Mouse (Mus musculus) neural tube, embryonic 12.5 days (tissue): ENCODE measurements around the gene Rdh13. TPM values are rescaled to one million over a fixed set of nuclear protein-coding genes. Genes with fewer than 3 reads are reported as not detected.
"Not testable (repeated sequence)": the region's sequence is repeated elsewhere in the genome, so short reads cannot be mapped to it uniquely, and the experiment has no call there.

Experiments used
- ATAC-seq: fragments of 200-750 bp; cut with Nextera tagmentation; 2 replicates; pipeline ENCODE4 v1.8.0; 2017; ENCODE audit warnings: low read depth, mild to moderate bottlenecking, moderate TSS enrichment, moderate library complexity; ENCODE audit not compliant: low FRiP score
- H3K27ac ChIP-seq: fragments of 300-500 bp; sonication (generic); 2 replicates; pipeline ENCODE4 v1.5.1; 2016
- H3K27me3 ChIP-seq: fragments of 300-500 bp; sonication (generic); replicated peaks from 2 replicates; pipeline ENCODE4 v1.6.1; 2016; ENCODE audit warnings: mild to moderate bottlenecking
- H3K36me3 ChIP-seq: fragments of 300-500 bp; sonication (generic); 2 replicates; pipeline ENCODE4 v1.6.1; 2016; ENCODE audit warnings: mild to moderate bottlenecking
- H3K4me1 ChIP-seq: fragments of 300-500 bp; sonication (generic); 2 replicates; pipeline ENCODE4 v1.6.1; 2016
- H3K4me2 ChIP-seq: fragments of 300-500 bp; sonication (generic); replicated peaks from 2 replicates; pipeline ENCODE4 v1.6.1; 2016; ENCODE audit warnings: mild to moderate bottlenecking
- H3K4me3 ChIP-seq: fragments of 300-500 bp; sonication (generic); 2 replicates; pipeline ENCODE4 v1.5.1; 2016
- H3K9ac ChIP-seq: fragments of 300-500 bp; sonication (generic); 2 replicates; pipeline ENCODE4 v1.6.1; 2016; ENCODE audit warnings: mild to moderate bottlenecking
- H3K9me3 ChIP-seq: fragments of 300-500 bp; sonication (generic); 2 replicates; pipeline ENCODE4 v1.6.1; 2016; ENCODE audit warnings: mild to moderate bottlenecking
- WGBS: fragments of 180-500 bp; shearing (Covaris S2); methylation state at CpG from one replicate; pipeline ENCODE4 v1.1.7; 2016; 5-methylcytosine and 5-hydroxymethylcytosine counted together
- microRNA-seq: library from miRNA; unstranded; fragments of <30 nt; microRNA quantifications from one replicate; pipeline ENCODE4, GENCODE M21; 2017
- polyA plus RNA-seq: library from polyadenylated mRNA; unstranded; fragments of >200 nt; fragmentation: Nextera tagmentation; extraction: Ambion mirVana; gene quantifications from 2 replicates; pipeline ENCODE4 v1.2.1, GENCODE M21; 2016

Rdh13 gene
- polyA plus RNA-seq, 1 experiment from 2014 or later: 29.0 TPM

- Histone ChIP-seq H3K4me1 (no peaks in the 10 kb centered on the region), H3K27ac (no peak overlapping the region), H3K9ac (no peak overlapping the region), H3K36me3 (peaks cover 50% of the 10 kb centered on the region), H3K4me3 (no peak overlapping the region), H3K4me2 (no peak overlapping the region), H3K9me3 (no peaks in the 10 kb centered on the region), H3K27me3 (no peaks in the 10 kb centered on the region)
- peak; percentile 95 for ATAC-seq
- 80% methylated on average over 7 of the region's 7 CpGs for WGBS
Observed at GRCm38 (mm10) chr7:4427161-4427912, 18.1 kb downstream of the Rdh13 start.

DNA sequence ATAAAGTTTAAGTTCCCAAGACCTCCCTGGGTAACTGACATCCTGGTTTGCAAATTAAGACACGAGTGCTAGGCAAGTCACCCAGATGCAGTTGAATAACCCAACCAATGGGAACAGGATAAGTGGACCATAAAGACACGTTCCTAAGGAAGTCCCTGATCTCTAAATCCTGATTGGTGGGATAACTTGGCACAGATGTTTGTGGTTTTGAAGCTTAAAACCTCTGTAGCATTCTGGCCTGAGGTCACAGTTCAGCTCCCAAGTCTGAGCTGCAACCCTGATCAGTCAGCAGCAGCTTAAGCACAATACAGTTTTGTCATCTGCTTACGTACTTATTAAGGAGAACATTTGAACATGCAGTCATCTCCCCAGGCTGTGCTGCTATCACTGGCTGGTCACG lies 25.2 kb downstream of the Rdh13 start:
- no peak overlapping the region for H3K9ac ChIP-seq
- no peak overlapping the region for H3K27ac ChIP-seq
- 0 out of 2 replicates have a peak, but pooled peaks cover 11% of the 10 kb centered on the region for H3K36me3 ChIP-seq
- H3K4me1 ChIP-seq: no peaks in the 10 kb centered on the region
- H3K9me3 ChIP-seq: no peaks in the 10 kb centered on the region
- no peaks in the 10 kb centered on the region for H3K27me3 ChIP-seq
- ATAC-seq: no peak
- H3K4me3 ChIP-seq: no peak overlapping the region
- 65% methylated on average over 4 of the region's 4 CpGs for WGBS
- H3K4me2 ChIP-seq: no peak overlapping the region

DNA sequence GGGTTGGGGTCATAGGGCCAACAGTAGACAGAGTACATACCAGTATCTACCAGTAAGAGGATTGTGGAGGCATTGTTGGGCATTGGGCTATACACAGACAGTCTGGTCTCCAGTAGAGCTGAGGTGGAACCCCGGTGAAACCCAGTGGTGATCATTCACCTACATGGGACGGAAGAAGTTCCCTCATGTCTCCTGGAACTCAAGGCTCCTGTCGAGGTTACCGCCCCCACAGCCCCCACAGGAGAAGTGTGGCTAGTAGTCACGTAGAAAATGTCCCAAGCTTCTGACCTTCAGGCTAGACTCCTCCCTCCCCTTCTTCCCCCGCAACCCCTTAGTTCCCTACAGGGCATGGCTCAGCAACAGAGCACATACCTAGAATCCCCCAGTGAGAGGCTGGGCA lies 25.8 kb downstream of the Rdh13 start:
- no peak overlapping the region for H3K4me3 ChIP-seq
- H3K9ac ChIP-seq: no peak overlapping the region
- no peaks in the 10 kb centered on the region for H3K4me1 ChIP-seq
- H3K4me2 ChIP-seq: no peak overlapping the region
- ATAC-seq: no peak
- H3K27me3 ChIP-seq: no peaks in the 10 kb centered on the region
- H3K9me3 ChIP-seq: no peaks in the 10 kb centered on the region
- 0 out of 2 replicates have a peak, but pooled peaks cover 6% of the 10 kb centered on the region for H3K36me3 ChIP-seq
- no peak overlapping the region for H3K27ac ChIP-seq
- 85% methylated on average over 6 of the region's 6 CpGs for WGBS

GRCm38 (mm10) chr7:4412406-4412805 lies 33.0 kb downstream of the Rdh13 start:
- H3K36me3 ChIP-seq, ATAC-seq, H3K9ac ChIP-seq, H3K27ac ChIP-seq, H3K4me2 ChIP-seq, H3K4me3 ChIP-seq, H3K4me1 ChIP-seq, H3K9me3 ChIP-seq, H3K27me3 ChIP-seq: not testable (repeated sequence)
- 95% methylated on average over 15 of the region's 15 CpGs for WGBS

DNA sequence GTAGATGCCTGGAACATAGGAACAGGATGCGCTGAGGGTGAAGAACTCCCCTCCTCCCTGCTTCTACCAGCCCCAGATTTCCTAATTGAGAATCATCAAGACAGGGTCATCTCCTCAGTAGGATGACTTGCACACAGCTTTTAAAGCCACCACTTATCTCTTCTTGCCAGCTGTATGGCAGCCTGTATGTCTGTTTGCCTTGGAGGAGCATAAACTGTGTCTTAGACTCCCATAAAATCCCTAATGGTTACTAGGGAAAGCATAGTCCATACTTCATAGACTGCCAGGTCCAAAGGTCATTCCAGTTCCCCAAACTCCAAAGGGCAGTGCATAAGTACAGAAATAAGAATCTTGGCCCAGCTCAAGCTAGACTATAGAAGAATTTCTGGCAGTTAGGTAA lies 47.7 kb downstream of the Rdh13 start, which contains the start of gene Gp6:
Gene Gp6, minus strand, starts transcription at position 15 of the 400 bp plus-strand sequence.
- no peak for ATAC-seq
- no peak within 1 kb of the TSS for H3K9ac ChIP-seq
- H3K9me3 ChIP-seq: no peaks in the 10 kb centered on the region
- no peak within 1 kb of the TSS for H3K4me2 ChIP-seq
- H3K4me1 ChIP-seq: no peaks in the 10 kb centered on the region
- no peaks in the 10 kb centered on the region for H3K27me3 ChIP-seq
- H3K27ac ChIP-seq: no peak within 1 kb of the TSS
- H3K36me3 ChIP-seq: no peaks in the 10 kb centered on the region
- H3K4me3 ChIP-seq: no peak within 1 kb of the TSS
- WGBS: 98% methylated on average over 1 of the region's 1 CpGs

Small RNA genes lying within 50 kb of the gene (microRNA-seq; reads per million reads assigned to microRNA genes)
- not detected for gene Gm24605
- gene Gm24752: not detected
- not detected for gene Gm25349

Other genes starting within 250 kb of the Rdh13 start
- gene Lilra5, start 207.9 kb downstream of the Rdh13 start, polyA plus RNA-seq: not detected in 2 replicates
- gene Ncr1, start 107.9 kb downstream of the Rdh13 start, polyA plus RNA-seq: not detected in 2 replicates
- 0.36 and 0.68 TPM in 2 replicates for gene Gp6, start 47.9 kb downstream of the Rdh13 start, polyA plus RNA-seq
- 8.7 and 8.9 TPM in 2 replicates for gene Eps8l1, start 15.0 kb upstream of the Rdh13 start, polyA plus RNA-seq
- 61.1 and 72.5 TPM in 2 replicates for gene Ppp1r12c, start 56.0 kb upstream of the Rdh13 start, polyA plus RNA-seq
- 58.1 and 75.1 TPM in 2 replicates for gene Tnnt1, start 70.7 kb upstream of the Rdh13 start, polyA plus RNA-seq
- 2.8 and 2.9 TPM in 2 replicates for gene Tnni3, start 78.6 kb upstream of the Rdh13 start, polyA plus RNA-seq
- 1.2 and 1.7 TPM in 2 replicates for gene Dnaaf3, start 86.8 kb upstream of the Rdh13 start, polyA plus RNA-seq
- 27.9 and 28.6 TPM in 2 replicates for gene Syt5, start 101.9 kb upstream of the Rdh13 start, polyA plus RNA-seq
- gene Ptprh, start 158.4 kb upstream of the Rdh13 start, polyA plus RNA-seq: not detected in 2 replicates
- gene Tmem86b, start 185.8 kb upstream of the Rdh13 start, polyA plus RNA-seq: 3.5 and 4.0 TPM in 2 replicates
- gene Ppp6r1, start 213.4 kb upstream of the Rdh13 start, polyA plus RNA-seq: 11.1 and 13.9 TPM in 2 replicates
- 119 and 122 TPM in 2 replicates for gene Hspbp1, start 239.4 kb upstream of the Rdh13 start, polyA plus RNA-seq
- gene Brsk1, start 245.0 kb upstream of the Rdh13 start, polyA plus RNA-seq: 5.0 and 5.5 TPM in 2 replicates